Mouse (Mus musculus) CH12.LX (cell line): ENCODE results near the gene Mpp4. TPM values are rescaled to one million over a fixed set of nuclear protein-coding genes. Genes with fewer than 3 reads are reported as not detected.
A peak's percentile ranks its signal among the peaks of the same experiment; 100 is the strongest.

Experiments
- DNase-seq: peaks from one replicate; pipeline ENCODE4 v3.0.0-alpha.2; 2013; ENCODE audit errors: extremely low read depth
- H3K27ac ChIP-seq: 2 replicates; pipeline ENCODE4 v1.5.1; 2012; ENCODE audit warnings: low read depth, mild to moderate bottlenecking, control low read depth, moderate library complexity; ENCODE audit not compliant: insufficient read depth
- H3K27me3 ChIP-seq: replicated peaks from 2 replicates; pipeline ENCODE3; 2012; ENCODE audit warnings: inconsistent platforms
- H3K36me3 ChIP-seq, 2 experiments: replicated peaks in 1 of 2; 2 replicates each; pipeline versions ENCODE3 to v1.6.1; 2012; ENCODE audit warnings: inconsistent platforms in 1 of 2, low read length in 1 of 2, mild to moderate bottlenecking in 1 of 2, mixed read lengths in 1 of 2, moderate library complexity in 1 of 2; ENCODE audit not compliant: control insufficient read depth in 1 of 2, insufficient read depth in 1 of 2
- H3K4me1 ChIP-seq, 2 experiments: 2 replicates each; pipeline ENCODE4 v1.6.1; 2012; ENCODE audit warnings: inconsistent platforms in 1 of 2, moderate library complexity in 1 of 2; ENCODE audit not compliant: insufficient read depth in 2 of 2, control insufficient read depth in 1 of 2
- H3K4me2 ChIP-seq: 2 replicates; pipeline ENCODE4 v1.6.1; 2012; ENCODE audit warnings: low read depth, mild to moderate bottlenecking, control low read depth; ENCODE audit not compliant: poor library complexity, insufficient read depth, severe bottlenecking
- H3K4me3 ChIP-seq, 3 experiments: fragments of 150-350 bp in 1 of 3; sonication (generic) in 1 of 3; replicated peaks in 1 of 3; 2 replicates each; pipeline versions ENCODE3 to v1.5.1; 2011 to 2012; ENCODE audit warnings: low read depth in 2 of 3, low read length in 2 of 3, mild to moderate bottlenecking in 2 of 3, moderate library complexity in 2 of 3, control low read depth in 1 of 3, improper control_type of control experiment in 1 of 3, inconsistent platforms in 1 of 3, mixed read lengths in 1 of 3; ENCODE audit not compliant: poor library complexity in 1 of 3
- H3K79me2 ChIP-seq: replicated peaks from 2 replicates; pipeline ENCODE4 v1.6.1; 2012; ENCODE audit warnings: mild to moderate bottlenecking, moderate library complexity; ENCODE audit not compliant: control insufficient read depth, poor library complexity, insufficient read depth, severe bottlenecking; ENCODE audit errors: extremely low read depth
- H3K9ac ChIP-seq: 2 replicates; pipeline ENCODE4 v1.6.1; 2012; ENCODE audit warnings: low read depth, mild to moderate bottlenecking, control low read depth, moderate library complexity; ENCODE audit not compliant: insufficient read depth
- H3K9me3 ChIP-seq: replicated peaks from 2 replicates; pipeline ENCODE3; 2012; ENCODE audit warnings: low read length, inconsistent platforms, mixed read lengths
- HCFC1 ChIP-seq: IDR thresholded peaks from 2 replicates; pipeline ENCODE4 v1.6.1; 2012; ENCODE audit warnings: low read depth, mild to moderate bottlenecking, inconsistent platforms, low read length, improper control_type of control experiment
- MAZ ChIP-seq: IDR thresholded peaks from 2 replicates; pipeline ENCODE4 v1.6.1; 2012; ENCODE audit warnings: low read depth, mild to moderate bottlenecking, inconsistent platforms, low read length, improper control_type of control experiment, moderate library complexity
- MEF2A ChIP-seq: IDR thresholded peaks from 2 replicates; pipeline ENCODE4 v1.6.1; 2014; ENCODE audit warnings: low read depth, mild to moderate bottlenecking, inconsistent platforms, low read length, improper control_type of control experiment, borderline replicate concordance
- SIN3A ChIP-seq: IDR thresholded peaks from 2 replicates; pipeline ENCODE4 v1.6.1; 2012; ENCODE audit warnings: low read length, improper control_type of control experiment, inconsistent platforms
- SMC3 ChIP-seq: IDR thresholded peaks from 2 replicates; pipeline ENCODE4 v1.6.1; 2011; ENCODE audit warnings: low read depth, low read length, improper control_type of control experiment
- UBTF ChIP-seq: IDR thresholded peaks from 2 replicates; pipeline ENCODE4 v1.6.1; 2012; ENCODE audit warnings: low read depth, mild to moderate bottlenecking, inconsistent platforms, low read length, improper control_type of control experiment, moderate library complexity
- dilution Hi-C: fragments of 300-500 bp; cut with MboI; formaldehyde crosslinking; loops from 2 replicates; pipeline ENCODE4 v1.14.3; 2020; ENCODE audit warnings: low sequenced_read_pairs; ENCODE audit not compliant: extremely low pct_unique_long_range_greater_than_20kb, extremely low pct_ligation_motif_present
- in situ Hi-C: fragments of 300-500 bp; cut with MboI; formaldehyde crosslinking; loops from 3 replicates; pipeline ENCODE4 v1.14.3; 2019; ENCODE audit warnings: low sequenced_read_pairs, low pct_ligation_motif_present, low pct_unique_long_range_greater_than_20kb, mixed read lengths
- polyA plus RNA-seq: library from polyadenylated mRNA; unstranded; fragments of >175 nt; gene quantifications from 2 replicates; pipeline ENCODE4 v1.2.1, GENCODE M21; 2012; ENCODE audit warnings: low read depth; ENCODE audit not compliant: insufficient read length
- total RNA-seq, 2 experiments: library from RNA; depleted of rRNA; stranded (reverse); fragments of 300-350 nt in 1 of 2; fragments of >200 nt in 1 of 2; gene quantifications; 2 replicates each; pipeline ENCODE4 v1.2.3; 2012 to 2014

The Mpp4 gene
- total and polyA plus RNA-seq, 3 experiments: 0.79 to 2.8 (median 1.1) TPM

- H3K9ac ChIP-seq: no peak within 1 kb of the TSS
- no peak within 1 kb of the TSS for H3K27ac ChIP-seq
- no peak for TF ChIP-seq MEF2A
- TF ChIP-seq SIN3A: no peak
- no peak for TF ChIP-seq UBTF
- TF ChIP-seq SMC3: no peak
- no peak for TF ChIP-seq MAZ
- TF ChIP-seq HCFC1: no peak
- peaks cover under 1 to 2% of the 10 kb centered on the region in 2 experiments; a peak in 2 of 4 replicates for H3K4me1 ChIP-seq
- in situ Hi-C loops (no loop called here), dilution Hi-C loops (no loop called here)
- H3K36me3 ChIP-seq: peaks cover 0 to 1% of the 10 kb centered on the region in 2 experiments
- 0 out of 2 replicates have a peak within 1 kb of the TSS, but pooled peaks have one; percentile 42 for H3K4me2 ChIP-seq
- H3K27me3 ChIP-seq: no peaks in the 10 kb centered on the region
- no peak for DNase-seq
- no peaks in the 10 kb centered on the region for H3K9me3 ChIP-seq
- H3K4me3 ChIP-seq: no peak within 1 kb of the TSS
- no peaks in the 10 kb centered on the region for H3K79me2 ChIP-seq
These were observed 68.5 kb downstream of the Mpp4 start, which contains the start of gene C2cd6 for GRCm38 (mm10) chr1:59094705-59095104. TSS of gene C2cd6 (minus strand) at chr1:59094900.

Other genes with a start within 250 kb of the Mpp4 start
- 7.7 and 9.7 TPM in 2 replicates for gene Trak2, start 190.0 kb downstream of the Mpp4 start, total RNA-seq (2012; rRNA removed)
- gene Trak2, start 190.0 kb downstream of the Mpp4 start, total RNA-seq (2014; rRNA removed): 11.4 and 13.5 TPM in 2 replicates
- gene Trak2, start 190.0 kb downstream of the Mpp4 start, polyA plus RNA-seq: 15.0 and 16.7 TPM in 2 replicates
- gene Stradb, start 189.9 kb downstream of the Mpp4 start, total RNA-seq (2012; rRNA removed): 2.5 and 3.4 TPM in 2 replicates
- 4.4 and 5.0 TPM in 2 replicates for gene Stradb, start 189.9 kb downstream of the Mpp4 start, total RNA-seq (2014; rRNA removed)
- 5.7 and 6.1 TPM in 2 replicates for gene Stradb, start 189.9 kb downstream of the Mpp4 start, polyA plus RNA-seq
- gene C2cd6, start 68.5 kb downstream of the Mpp4 start, total RNA-seq (2012; rRNA removed): not detected in 2 replicates
- gene C2cd6, start 68.5 kb downstream of the Mpp4 start, total RNA-seq (2014; rRNA removed): not detected in 2 replicates
- gene C2cd6, start 68.5 kb downstream of the Mpp4 start, polyA plus RNA-seq: not detected in 2 replicates
- gene Tmem237, start 43.0 kb downstream of the Mpp4 start, total RNA-seq (2012; rRNA removed): 4.0 and 4.4 TPM in 2 replicates
- gene Tmem237, start 43.0 kb downstream of the Mpp4 start, total RNA-seq (2014; rRNA removed): 8.5 and 10.3 TPM in 2 replicates
- gene Tmem237, start 43.0 kb downstream of the Mpp4 start, polyA plus RNA-seq: 6.0 and 8.2 TPM in 2 replicates
- gene Als2, start 73.8 kb upstream of the Mpp4 start, total RNA-seq (2012; rRNA removed): 13.4 and 16.5 TPM in 2 replicates
- gene Als2, start 73.8 kb upstream of the Mpp4 start, total RNA-seq (2014; rRNA removed): 25.0 and 27.5 TPM in 2 replicates
- 41.0 and 42.6 TPM in 2 replicates for gene Als2, start 73.8 kb upstream of the Mpp4 start, polyA plus RNA-seq
- gene Cdk15, start 93.5 kb upstream of the Mpp4 start, total RNA-seq (2012; rRNA removed): 0.13 TPM in 1 of 2 replicates, not detected in the other
- not detected in 2 replicates for gene Cdk15, start 93.5 kb upstream of the Mpp4 start, total RNA-seq (2014; rRNA removed)
- not detected in 2 replicates for gene Cdk15, start 93.5 kb upstream of the Mpp4 start, polyA plus RNA-seq